Mouse (Mus musculus) adrenal gland, adult 18-20 months (tissue): ENCODE measurements at regions not wholly inside any gene's neighbourhood (a gene's known extent, or its start where the extent isn't known, plus 50 kb on each side); places are given as distances from the start of the nearest gene placed in this dataset.

Experiments used
- DNase-seq, 2 experiments: peaks; one replicate each; pipeline ENCODE4 v3.0.0; 2021 to 2022; ENCODE audit warnings: low spot score in 2 of 2

DNA sequence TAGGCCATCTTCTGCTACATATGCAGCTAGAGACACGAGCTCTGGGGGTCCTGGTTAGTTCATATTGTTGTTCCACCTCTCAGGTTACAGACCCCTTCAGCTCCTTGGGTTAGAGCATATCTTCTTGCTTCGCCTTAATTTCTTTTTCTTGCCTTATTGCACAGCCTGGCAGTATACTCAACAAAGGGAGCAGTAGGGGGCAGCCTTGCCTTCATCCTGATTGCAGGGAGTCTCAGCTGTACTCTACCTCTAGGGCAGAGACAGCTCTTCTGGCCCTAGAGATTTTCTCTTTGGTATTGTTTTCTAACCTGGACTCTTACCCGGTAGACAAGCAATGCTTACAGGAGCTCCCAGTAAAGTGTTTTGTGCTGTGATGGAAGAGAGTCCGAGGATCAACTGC is 161.1 kb upstream of the Rpl34 start:
- no peak for DNase-seq

DNA sequence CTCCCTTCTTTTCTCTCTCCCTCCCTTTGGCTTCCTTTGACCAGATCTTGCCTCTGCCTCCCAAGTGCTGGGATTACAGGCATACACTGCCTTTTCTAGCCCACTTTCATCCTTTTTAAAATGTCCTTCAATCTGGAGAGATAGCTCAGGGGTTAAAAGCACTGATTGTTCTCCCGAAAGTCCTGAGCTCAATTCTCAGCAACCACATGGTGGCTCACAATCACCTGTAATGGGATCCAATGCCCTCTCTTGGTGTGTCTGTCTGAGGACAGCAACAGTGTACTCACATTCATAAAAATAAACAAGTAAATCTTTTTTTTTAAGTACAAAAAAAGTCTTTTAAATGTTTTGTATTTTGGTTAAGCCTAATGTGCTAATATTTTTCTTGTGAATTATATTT is 158.4 kb upstream of the Rpl34 start:
- DNase-seq = no peak

DNA sequence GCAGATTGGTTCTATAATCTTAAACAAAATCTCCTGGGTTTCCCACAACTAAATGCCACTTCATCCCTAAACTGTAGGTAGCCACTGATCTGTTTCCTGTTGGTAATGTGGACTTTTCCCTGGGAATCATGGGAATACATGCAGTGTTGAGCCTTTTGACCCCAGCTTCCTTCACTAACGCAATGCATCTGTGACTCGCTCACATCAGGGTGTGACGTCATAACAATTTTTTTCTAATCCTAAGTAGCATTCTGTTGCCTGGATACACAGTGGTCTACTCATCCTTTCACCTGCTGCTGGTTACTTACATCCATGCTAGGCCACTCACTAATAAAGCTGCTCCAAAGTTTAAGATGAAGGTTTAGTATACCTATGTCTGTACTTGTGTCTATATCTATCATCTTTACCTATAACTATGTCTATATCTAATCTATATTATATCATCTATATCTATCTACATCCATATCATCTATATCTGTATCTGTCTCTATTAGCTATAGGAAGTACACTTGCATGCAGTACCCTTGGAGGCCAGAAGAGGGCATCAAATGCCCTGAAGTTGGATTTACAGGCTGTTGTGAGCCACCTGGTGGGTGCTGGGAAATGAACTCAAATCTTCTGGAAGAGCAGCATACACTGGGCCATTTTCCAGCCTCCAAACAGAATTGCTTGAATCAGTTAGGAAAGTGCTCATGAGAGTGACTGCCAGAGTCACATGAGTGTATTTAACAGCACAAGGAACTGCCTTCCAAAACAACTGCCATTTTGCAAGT is 157.5 kb upstream of the Rpl34 start:
- peak; percentile 25 to 36 for DNase-seq

DNA sequence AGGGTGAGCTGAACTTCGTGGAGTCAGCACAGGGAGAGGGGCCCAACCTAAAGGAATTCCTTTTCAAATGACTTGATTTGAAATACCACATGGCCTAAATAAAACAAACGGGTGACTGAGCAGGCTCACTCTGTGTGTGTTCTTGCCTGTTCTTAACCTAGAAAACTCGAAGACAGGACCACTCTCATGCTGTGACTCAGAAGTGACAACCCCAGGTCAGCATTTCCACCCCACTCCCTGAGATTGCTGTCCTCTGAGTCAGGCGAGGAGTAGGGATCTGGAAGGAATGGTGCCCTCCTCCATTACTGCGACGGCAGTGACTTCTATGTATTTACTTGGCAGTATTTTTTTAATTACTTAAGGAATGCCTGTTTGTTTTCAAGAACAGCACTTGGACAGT is 155.8 kb upstream of the Rpl34 start:
- DNase-seq = no peak

DNA sequence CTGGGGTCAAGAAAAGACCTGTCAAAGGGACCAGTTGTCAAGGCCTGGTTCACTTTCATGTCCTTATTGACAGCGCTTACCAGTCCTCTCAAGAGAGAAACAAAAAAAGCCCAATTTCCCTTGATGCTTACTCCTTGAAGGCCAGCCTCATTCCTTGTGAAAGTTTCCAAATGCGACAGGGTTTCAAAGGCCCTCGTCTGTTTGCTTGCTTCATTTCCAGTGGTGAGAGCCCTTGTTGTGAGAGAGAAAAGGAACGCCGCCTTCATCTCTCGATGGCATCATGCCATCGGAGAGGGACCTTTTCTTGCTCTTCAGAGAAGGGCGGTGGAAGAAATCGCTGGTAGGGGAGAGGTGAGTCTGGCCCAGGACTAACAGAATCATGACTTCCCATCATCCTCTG is 154.2 kb upstream of the Rpl34 start:
- no peak for DNase-seq

DNA sequence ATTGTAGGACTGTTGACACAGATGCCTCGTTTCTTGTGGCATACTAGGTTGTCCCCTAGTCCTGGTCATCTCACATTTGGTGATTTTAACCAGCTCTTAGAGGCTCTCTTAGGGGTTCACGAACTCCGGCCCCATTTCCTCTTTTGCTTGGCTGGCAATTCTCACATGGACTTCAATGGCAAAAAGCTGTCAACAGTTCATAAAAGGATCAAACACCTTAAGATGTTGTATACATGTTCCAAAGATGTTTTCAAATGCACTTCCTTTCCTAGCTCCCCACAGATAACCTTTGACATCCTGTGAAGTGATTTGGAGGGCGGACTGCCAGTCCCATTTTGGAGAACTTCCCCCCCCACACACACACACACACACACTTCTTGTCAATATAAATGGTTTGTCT is 153.7 kb upstream of the Rpl34 start:
- no peak for DNase-seq

DNA sequence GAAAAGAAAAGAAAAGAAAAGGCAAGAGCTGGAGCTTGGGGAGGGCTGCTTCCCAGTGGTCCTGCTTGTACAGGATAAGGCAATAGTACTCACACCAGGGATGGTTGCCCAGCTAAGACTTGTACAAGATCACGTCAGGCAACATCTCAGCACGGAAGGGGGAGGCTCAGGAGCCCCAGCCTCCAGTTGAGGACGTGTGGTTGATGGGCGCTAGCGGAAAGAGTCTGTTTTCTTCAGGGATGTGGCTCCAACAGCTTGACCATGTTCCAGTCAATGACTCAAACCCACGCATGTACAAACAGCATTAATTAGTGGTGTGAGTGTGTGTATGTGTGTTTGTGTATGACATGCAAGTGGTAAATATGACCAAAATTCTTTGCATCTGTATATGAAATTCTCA is 153.1 kb upstream of the Rpl34 start:
- no peak for DNase-seq

DNA sequence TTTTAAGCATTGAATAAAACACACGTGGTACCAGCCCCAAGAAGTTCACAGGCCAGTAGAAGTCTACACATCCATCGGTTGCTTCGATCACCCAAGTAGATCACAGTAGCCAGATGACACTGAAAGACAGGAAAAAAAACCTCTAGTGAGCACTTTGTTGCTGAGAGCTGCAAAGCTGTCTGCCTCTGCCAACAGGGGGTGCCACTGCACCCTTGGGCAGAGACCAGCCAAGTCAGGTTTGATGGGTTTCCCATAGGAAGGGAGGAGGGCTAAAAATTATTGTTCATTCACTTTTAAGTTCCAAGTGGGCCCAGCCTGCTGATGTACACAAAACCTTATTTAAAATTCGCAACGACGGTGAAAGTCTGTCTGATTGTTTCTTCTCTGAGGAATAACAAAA is 150.3 kb upstream of the Rpl34 start:
- no peak for DNase-seq

DNA sequence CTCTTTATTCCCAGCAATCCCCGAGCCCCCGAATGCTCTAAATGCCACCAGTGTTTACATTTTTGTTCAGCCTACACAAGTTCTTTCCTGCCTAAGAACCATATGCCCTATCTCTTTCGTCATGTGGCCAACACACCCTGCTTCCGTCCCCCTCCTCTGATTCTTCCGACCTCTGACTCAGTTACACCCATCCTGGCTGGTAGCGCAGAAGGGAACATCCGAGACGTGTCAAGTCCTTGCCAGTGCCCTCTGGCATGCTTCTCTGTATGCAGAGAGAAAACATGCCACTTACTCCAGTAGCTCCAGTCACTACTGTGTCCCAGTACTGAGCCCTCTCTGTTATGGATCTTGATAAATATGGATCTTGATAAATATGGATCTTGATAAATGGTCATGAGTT is 149.3 kb upstream of the Rpl34 start:
- no peak for DNase-seq

DNA sequence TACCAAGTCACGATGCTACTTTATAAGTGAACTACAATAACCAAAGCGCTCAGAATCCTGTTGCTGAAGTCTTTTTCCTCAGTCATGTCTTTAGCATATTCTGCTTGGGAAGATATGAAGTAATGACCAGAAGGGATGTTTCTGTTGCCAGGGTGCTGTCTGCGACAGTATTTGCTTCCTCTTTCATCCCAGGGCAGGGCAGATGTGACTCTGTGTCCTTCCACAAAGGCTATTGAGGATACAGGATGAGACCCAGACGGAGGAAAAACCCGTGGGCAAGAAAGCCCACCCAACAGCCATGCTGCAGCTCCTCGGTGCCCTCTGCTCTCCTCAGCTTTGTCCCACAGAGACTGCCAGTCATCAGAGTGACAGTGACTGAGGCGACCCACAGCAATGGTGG is 148.6 kb upstream of the Rpl34 start:
- DNase-seq = no peak

DNA sequence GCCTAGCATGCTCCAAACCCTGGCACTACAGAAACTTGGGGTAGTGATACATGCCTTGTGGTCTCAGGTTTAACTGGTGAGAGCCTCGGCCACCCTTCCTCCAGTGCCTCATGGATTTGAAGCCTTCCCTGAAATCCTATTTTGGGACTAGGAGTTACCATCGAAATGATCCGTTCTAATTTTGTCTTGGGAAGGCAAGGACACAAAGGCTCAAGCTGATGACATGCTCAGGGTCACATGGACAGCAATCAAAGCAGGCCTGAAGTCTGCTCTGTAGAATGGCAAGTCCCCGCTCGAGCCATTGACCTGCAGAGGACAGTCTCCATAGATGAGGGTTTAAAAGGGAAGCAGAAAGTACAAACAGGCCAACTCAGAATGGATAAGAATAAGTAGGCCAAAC is 147.8 kb upstream of the Rpl34 start:
- no peak for DNase-seq

DNA sequence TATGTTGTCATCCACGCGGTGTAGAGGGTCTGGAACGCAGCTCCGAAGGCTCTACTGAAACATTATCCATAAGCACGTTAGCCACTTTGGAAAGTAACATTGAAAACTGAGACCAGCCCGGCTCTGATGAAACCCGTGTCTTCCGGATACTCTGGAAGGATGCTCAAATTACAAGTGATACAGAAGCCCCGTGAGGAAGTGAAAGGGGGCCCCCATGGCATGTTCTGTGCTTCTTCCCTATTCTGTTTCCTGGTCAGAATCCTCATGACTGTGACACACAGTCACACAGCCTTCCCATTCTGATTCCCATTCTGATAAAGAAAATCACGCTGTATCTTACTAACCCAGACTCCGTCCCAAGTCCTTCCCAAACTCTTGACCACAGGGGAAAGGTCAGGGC is 143.5 kb upstream of the Rpl34 start:
- DNase-seq = no peak

DNA sequence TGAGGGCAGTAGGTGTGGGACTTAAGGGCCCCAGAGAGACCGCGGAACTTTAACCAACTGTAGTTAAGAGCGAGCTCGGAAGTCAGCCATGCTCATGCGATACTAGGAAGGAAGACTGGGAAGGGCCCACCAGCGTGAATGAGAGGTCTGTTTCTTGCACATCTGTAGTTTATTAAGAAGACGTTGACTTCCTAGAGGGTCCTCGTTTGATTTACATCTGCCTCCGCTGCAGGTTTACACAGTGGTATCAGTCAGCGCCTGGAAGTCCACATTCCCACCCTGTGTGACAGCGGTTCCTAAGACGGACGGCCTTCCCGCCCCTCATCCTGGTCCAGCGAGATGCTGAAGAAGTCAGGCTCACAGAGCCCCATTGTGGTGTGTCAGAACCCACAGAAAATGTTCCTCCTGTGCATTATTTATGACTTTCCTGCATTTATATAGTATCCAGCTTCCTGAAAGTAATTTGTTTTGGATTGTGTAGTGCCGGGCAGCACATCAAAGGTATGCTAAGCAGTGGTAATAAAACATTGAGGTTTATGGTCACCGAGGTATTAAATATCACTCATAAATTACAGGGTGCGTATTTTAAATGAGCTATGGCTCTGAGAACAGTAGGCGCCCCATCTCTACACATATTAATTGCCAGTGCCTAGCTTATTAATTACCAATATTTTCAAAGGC is 136.9 kb upstream of the Rpl34 start:
- no peak for DNase-seq

DNA sequence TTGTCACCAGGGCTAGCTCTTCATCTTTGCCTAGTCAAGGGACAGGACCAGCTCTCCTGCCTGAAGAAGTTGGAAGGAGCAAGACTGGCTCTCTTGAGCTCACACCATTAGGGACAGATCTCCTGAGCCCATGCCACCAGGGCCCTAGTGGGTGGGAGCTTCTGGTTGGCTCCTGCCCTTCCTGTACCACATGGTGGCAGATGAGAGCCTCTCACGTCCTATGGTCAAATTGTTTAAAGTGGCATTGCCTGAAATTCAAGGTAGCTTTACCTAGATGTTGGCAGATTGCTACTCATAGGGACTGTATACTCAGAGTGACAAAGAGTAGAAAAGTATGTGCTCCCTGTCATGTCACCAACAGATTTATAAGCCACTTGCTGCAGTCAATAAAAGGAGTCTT is 134.6 kb upstream of the Rpl34 start:
- no peak for DNase-seq

DNA sequence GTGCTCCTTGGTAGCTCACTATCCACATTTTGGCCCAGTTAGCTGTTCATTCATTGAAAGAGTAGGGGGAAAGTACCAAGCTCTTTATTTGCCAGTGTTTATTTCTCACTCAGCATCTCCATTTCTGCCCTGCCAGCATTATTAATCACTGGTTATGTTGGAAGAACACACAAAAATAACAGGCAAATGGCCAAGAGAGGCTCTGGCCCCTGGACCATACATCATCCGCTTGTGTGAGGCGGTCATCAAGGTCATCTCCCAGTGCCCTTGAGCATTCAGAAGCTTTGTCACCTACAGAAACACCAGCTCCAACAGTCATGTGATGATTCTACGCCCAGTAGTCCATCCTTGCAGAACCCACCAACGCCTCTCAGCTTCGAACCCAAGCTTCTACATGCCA is 133.2 kb upstream of the Rpl34 start:
- DNase-seq = no peak

DNA sequence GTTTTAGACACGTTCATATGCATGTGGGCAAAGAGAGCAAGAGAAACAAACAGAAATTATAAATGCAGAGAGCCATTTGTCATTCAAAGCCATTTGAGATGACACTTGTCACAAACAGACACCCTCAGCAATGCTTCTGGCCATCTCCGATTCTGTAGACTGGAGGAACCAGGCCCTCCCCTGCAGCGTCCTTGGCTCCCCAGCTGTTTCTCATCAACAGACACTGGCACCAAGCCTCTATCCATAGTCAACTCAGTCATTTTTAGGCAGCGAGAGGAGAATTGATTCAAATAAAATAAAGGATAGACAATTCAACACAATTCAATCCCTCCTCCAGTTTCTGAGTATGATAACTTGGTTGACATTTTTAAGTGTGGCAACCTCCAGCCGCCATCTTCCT is 130.1 kb upstream of the Rpl34 start:
- DNase-seq = no peak

DNA sequence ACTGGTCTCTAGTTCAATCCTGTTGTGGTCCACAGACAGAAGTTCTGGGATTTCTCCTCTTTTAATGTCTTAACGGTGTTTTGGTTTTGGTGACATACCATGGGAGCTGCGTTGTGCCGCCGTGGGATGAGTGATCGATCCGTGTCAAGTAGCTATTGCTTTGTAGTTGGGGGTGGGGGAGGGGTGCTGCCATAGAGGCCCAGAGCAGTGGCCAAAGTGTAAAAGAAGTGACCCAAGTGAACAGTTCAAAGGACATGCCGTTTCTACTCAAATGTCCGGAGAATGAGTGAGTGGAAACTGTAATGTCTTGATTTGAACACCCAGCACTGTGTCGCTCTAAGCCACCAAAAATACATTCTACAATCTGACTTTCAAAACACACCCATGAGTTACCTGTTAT is 123.7 kb upstream of the Rpl34 start:
- DNase-seq = no peak

DNA sequence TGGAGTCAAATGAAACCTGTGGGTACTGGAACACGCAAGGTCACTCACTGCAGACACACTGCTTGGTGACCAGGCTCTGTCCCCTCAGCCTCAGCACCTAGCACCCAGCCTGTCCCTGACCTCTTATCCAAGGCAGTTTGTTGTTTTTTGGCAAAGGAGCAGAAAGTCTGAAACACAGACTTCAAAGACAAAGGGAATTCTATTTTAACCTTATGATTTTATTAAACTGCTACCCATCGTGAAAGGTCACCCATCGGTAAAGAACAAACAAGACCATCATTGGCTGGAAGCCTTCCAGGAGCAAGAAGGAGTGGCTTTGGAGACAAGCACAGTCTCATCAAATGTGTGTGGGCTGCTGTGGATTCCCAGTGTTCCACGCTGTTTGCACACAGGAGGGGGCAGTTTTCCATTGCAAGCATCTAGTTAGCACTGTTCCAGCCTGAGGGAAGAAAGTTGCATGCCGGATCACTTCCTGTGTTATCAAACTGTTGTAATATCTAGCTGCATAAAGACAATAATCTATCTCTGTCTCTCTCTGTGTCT is 120.6 kb upstream of the Rpl34 start:
- peak in 1 of 2 experiments; percentile 20 for DNase-seq

DNA sequence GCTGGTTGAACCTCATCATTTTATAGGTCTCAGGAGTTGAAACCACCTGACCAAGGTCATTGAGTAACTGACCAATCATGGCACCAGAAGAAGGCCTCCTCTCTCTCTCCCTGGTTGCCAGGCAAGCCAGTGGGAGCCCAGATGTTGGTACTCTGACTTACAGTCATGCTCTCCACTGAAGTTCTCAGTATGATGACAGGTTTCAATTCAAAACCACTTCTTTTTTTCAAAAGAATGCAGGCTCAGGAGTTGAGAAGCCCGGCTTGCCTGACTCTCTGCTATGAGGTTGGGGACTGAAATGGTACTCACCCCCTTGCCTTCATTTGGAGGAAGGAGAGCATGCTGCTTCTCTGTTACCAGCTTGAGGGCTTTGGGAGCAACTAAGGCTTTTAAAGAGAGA is 111.6 kb upstream of the Rpl34 start:
- DNase-seq = no peak

DNA sequence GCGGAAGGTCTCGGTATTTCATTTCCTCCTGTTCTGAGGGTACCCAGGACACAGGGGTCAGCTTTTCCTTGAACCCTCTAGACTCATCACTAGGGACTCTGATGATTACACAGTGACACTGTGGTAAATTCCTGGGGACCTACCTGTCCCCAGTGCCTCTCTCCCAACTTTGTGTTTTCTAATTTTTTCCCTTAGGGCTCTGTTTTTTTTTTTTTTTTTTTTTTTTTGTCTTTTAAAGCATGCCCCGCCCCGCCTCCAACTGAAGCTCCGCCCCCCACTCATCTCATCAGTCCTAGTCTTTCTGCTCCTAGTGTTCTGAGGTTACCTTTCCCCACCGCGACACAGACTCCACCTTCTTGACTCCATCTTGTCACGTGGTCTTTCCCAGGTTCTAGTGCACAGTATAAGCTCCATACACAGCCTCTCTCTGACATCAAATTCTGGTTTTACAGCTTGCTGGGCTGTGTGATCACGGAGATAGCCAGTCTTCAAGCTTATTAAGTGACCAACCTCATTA is 109.8 kb upstream of the Rpl34 start:
- DNase-seq = no peak

DNA sequence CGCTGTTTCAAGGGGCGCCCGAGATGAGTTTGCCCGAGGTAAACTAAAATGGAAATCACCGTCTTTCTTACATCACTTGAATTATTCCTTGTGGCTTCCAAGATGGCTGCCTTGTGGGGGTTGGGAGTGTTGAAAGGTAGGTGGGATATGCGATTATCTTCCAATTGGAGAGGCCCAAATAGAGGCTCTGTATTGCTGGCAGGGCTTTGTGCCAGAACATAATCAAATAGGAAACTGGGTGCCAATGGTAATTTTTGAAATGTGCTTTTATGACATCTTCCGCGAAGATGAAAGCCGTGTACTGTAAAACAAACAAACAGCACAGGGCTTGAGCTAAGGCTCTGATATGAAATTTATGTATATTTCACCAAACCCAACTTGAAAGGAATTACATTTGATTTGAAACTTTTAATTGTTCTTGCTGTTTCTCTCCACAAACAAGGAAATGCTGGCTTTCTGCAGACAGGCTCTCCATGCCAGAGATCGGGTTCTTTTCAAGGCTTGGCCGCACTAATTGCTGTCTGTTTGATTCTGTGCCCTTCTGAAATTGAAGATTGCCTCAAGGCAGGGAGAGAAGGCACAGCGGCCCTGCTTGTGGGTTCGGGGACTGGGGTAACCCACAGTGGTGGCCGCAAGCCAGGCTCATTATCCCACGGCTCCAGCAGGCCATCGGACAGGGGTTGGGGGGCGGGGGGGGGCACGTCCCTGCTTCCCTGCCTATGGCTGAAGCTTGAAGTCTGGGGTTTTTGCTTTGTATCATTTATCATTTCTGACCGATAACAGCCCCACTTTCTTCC is 108.6 kb upstream of the Rpl34 start:
- DNase-seq = no peak

DNA sequence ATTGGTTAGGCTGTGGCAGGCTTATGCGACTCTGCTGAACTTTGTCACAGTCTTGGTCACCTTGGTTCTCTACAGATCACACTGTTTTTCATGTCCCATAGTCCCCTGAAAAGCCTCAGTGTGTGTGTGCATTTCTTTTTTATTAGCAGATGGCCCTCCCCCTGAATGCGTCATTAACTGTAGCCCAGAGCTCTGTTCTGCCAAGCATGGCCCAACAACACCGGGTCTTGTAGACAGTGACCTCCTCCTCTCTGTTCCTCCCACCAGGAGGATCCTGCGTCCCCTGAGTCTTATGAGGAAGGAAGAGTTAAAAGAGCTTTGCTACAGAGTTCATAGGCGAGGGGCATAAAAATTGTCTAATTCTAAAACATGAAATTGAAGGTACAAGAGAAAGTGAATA is 103.5 kb upstream of the Rpl34 start:
- DNase-seq = no peak
